Mouse (Mus musculus): Measurements from ENCODE around the gene Hspa2. TPM values are rescaled to one million over a fixed set of nuclear protein-coding genes. Genes with fewer than 3 reads are reported as not detected.
"Not testable (repeated sequence)": the region's sequence is repeated elsewhere in the genome, so short reads cannot be mapped to it uniquely, and the experiment has no call there.

The Hspa2 gene
- total RNA-seq, 4 experiments from 2014 or later, result 4.3 to 7.3 (median 4.8) TPM

- no peak for DNase-seq (ENCODE audit: low spot score in 2 of 2)
Measured at GRCm38 (mm10) chr12:76430879-76431406, 27.0 kb downstream of the Hspa2 start.

GRCm38 (mm10) chr12:76431431-76431830 is 27.5 kb downstream of the Hspa2 start:
- DNase-seq (ENCODE audit: low spot score in 2 of 2), result no peak

- DNase-seq (ENCODE audit: low spot score in 2 of 2), result no peak
Measured at GRCm38 (mm10) chr12:76434111-76434510, 30.1 kb downstream of the Hspa2 start.

- no peak for DNase-seq (ENCODE audit: low spot score in 2 of 2)
Measured at GRCm38 (mm10) chr12:76435084-76435483, 31.1 kb downstream of the Hspa2 start.

GRCm38 (mm10) chr12:76435549-76435948 is 31.6 kb downstream of the Hspa2 start:
- no peak for DNase-seq (ENCODE audit: low spot score in 2 of 2)

- not testable (repeated sequence) for DNase-seq (ENCODE audit: low spot score in 2 of 2)
Measured at GRCm38 (mm10) chr12:76443488-76443887, 39.5 kb downstream of the Hspa2 start.

- DNase-seq (ENCODE audit: low spot score in 2 of 2), result no peak
Measured at GRCm38 (mm10) chr12:76444359-76444772, 40.4 kb downstream of the Hspa2 start.

- no peak for DNase-seq (ENCODE audit: low spot score in 2 of 2)
Measured at GRCm38 (mm10) chr12:76444862-76445261, 40.9 kb downstream of the Hspa2 start.

GRCm38 (mm10) chr12:76446201-76446600 is 42.2 kb downstream of the Hspa2 start:
- no peak for DNase-seq (ENCODE audit: low spot score in 2 of 2)

- no peak for DNase-seq (ENCODE audit: low spot score in 2 of 2)
Measured at GRCm38 (mm10) chr12:76448127-76448526, 44.2 kb downstream of the Hspa2 start.

- DNase-seq (ENCODE audit: low spot score in 2 of 2), result no peak
Measured at GRCm38 (mm10) chr12:76452203-76452602, 48.2 kb downstream of the Hspa2 start.

Other genes starting within 250 kb of the Hspa2 start
- under 1 TPM in 3 of 4 experiments, not detected in 1; 0.11 to 0.29 (median 0.27) TPM for gene Esr2, start 226.9 kb upstream of the Hspa2 start, total RNA-seq (2022)
- gene Tex21, start 157.4 kb upstream of the Hspa2 start, total RNA-seq (2022), result not detected
- 10 to 100 TPM; 29.3 to 37.6 (median 32.7) TPM for gene Mthfd1, start 148.9 kb upstream of the Hspa2 start, total RNA-seq (2022)
- under 1 TPM; 0.24 to 0.51 (median 0.39) TPM for gene Akap5, start 79.3 kb upstream of the Hspa2 start, total RNA-seq (2022)
- 1 to 10 TPM; 6.7 to 8.9 (median 8.4) TPM for gene Zbtb25, start 34.6 kb upstream of the Hspa2 start, total RNA-seq (2022)
- gene Zbtb1, start 33.9 kb upstream of the Hspa2 start, total RNA-seq (2022), result 1 to 10 TPM; 4.0 to 5.1 (median 4.3) TPM
- gene Ppp1r36, start 13.4 kb downstream of the Hspa2 start, total RNA-seq (2022), result not detected
- 1 to 10 TPM; 3.6 to 5.6 (median 4.2) TPM for gene Plekhg3, start 126.7 kb downstream of the Hspa2 start, total RNA-seq (2022)

Measured in gastrocnemius, adult 8-10 months (tissue).